Mouse (Mus musculus) embryonic fibroblast, embryonic 13.5 days (primary cell): ENCODE measurements around the gene Ugt1a5.

Experiments used
- CTCF ChIP-seq: IDR thresholded peaks from 2 replicates; pipeline ENCODE4 v1.5.1; 2011; ENCODE audit warnings: mild to moderate bottlenecking, control low read depth, low read length, moderate library complexity, borderline replicate concordance; ENCODE audit not compliant: insufficient read depth
- POLR2A ChIP-seq: IDR thresholded peaks from 2 replicates; pipeline ENCODE4 v1.6.1; 2011; ENCODE audit warnings: low read depth, mild to moderate bottlenecking, control low read depth, low read length, moderate library complexity

DNA sequence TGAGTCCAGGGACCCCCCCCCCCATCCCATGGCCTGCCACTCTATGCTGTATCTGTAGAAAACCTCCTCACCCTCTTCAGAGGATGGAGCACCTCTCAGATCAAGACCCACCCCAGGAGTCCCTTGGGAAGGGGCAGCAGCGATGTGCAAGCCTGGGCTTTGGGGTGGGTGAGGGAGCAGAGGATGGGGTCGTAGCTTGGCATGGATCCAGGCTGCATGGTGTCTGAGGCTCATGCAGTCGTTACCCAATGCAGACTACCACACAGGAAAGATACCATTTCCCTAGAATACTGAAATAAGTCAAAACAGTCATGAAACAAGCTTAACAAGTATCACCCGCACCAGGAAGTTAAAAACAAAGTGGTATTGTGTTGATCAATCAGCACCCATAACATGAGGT, 82.8 kb downstream of the Ugt1a5 start:
- no peak for TF ChIP-seq CTCF
- TF ChIP-seq POLR2A = no peak
